Mouse (Mus musculus): ENCODE data around the gene Dlx5.

Dlx5 gene

DNA sequence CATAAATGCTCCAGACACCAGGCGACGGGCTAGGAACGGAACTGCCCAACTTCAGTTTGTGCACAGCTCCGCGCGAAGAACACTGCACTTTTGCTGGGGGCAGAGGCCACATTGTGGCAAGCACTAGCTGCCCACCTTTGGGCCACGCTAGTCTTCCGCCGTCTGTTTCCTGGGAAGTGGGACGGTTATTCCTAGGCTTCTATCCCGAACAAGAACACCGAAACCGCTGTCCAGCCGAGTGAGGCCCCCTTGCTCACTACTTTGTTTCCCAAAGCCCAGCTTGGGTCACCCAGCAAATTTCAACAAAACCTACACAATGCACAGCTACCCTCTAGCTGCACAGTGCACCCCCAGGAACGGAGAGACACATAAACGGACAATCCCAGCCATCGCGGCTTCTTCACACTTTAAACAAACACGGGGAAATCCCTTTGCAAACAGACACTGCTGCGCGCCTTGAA, 21.9 kb downstream of the Dlx5 start:
- DNase-seq (ENCODE audit: low spot score): no peak

DNA sequence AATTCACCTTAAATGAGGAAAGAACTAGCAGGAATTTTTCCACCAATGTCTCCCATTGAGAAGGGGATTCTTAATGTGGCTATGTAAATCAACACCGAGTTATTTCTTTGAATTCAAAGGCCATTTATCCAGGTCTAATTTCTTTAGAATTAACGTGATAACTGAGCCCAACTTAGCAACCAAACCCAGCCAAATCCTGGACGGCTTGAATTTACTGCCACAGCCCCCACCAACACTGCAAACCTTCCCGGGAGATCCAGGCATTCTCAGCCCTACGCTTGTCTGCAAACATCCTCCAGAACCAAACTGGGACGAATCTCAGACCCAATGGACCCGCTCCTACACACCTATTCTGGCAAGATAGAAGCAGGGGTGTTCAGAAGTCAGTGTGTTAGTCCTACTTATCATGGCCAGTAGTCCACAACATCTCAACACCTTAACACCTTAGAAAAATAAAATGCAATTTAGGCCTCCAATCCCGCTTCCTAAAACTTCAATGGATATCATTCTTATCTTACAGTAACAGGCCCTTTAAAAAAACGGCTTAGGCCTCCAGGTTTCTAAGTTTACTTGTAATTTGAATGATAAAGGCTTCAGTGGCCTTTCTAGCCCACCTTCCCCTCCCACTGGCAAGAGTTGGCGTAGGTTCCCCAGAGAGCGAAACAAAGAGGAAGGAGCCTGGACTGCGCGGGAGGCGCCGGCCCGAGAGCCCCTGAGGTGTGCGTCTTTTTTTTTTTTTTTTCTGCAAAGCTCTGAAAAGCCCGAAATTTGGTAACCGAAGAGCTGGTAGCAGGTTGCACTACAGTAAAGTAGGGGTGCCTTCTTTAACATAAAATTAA, 22.6 kb downstream of the Dlx5 start:
- DNase-seq (ENCODE audit: low spot score): no peak

DNA sequence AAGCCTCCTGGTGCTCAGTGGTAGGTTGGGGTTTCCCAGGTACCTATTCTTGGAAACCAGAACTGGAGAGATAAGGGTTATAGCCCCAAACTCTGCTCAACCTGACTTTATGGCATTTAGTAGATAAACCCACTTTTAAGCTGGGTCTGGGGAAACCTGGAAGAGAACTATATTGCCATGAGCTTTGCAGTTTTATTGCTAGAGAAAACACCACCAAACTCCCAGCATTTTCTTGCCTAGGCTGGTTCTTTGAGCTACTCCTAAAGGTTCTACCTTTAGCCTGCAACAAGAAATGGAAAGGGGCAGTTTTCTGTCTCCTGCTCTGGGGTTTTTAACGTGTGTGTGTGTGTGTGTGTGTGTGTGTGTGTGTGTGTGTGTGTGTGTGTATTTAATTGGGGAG, 23.3 kb downstream of the Dlx5 start:
- DNase-seq (ENCODE audit: low spot score): no peak

DNA sequence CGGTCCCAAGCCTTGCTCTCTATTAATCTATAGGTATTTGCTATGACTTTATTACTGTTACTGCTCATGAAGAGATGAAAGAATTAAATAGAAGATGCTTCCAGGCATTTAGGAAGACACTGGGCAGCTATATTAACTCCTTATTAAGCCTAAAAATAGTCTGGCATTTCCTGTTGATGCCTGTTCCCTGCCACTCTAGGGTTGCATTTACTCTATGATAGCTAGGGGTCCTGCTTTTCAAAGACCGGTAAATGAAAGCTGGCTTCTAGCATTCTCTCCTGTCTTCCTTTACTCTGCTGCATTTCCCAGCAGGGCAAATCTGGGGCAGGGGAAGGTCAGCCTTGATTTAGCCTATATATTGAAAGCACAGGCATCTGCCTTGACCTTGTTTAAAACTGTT, 24.1 kb downstream of the Dlx5 start:
- DNase-seq (ENCODE audit: low spot score): no peak

DNA sequence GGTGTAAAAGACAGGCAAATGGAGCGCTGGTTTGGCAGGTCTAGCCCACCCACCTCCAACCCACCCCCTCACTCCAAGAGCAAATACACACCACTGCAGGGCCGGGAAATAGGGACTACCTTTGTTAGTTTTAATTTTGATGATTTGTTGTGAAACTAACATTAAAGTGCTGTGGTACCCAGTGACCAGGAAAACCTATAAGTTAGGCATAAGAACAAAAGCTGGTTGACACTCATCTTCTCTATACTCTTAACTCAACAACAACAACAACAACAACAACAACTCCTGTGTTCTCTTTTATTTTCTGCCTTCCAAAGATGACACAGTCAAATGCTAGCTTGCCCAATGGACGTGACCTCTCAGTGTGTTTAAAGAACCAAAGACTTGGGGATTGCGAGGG, 25.0 kb downstream of the Dlx5 start:
- DNase-seq (ENCODE audit: low spot score): no peak

DNA sequence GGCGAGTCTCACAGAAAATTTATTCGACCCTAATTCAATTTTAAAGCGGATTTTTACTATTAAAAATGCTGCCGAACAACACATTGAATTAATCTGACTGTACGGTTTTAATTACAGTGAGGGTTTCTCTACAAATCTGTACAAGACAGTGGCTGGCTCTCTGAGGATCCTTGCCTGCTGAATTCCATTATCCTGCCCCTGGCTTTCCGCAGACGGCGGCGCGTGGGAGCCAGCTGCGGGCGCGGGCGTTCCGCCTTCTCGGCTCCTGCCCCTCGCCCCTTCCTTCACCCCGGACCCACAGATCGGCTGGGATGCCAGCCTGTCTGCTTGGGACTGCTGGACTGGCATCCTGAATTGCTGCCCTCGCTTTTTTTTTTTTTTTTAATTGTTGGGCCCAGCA, 25.6 kb downstream of the Dlx5 start:
- no peak for DNase-seq (ENCODE audit: low spot score)

DNA sequence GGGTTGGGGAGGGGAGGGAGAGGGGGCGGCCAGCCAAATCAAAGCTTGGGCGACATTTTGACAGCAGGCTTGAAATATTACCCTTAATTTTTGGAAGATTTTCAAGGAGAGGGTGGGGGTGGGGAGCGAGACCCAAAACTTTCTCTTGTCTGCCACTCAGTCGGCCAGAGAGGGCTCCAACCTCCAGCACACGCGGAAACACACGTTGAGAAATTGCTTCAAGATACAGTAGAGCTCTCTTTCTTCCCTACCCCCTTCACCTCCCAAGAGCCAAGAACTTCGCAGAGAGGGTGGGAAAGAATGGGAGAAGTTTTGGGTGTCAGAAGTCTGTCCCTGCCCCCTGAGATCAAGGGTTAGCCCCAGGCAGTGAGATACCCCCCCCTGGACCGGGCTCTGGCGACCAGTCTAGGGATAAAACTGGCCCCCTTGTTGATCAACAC, 26.1 kb downstream of the Dlx5 start:
- no peak for DNase-seq (ENCODE audit: low spot score)

DNA sequence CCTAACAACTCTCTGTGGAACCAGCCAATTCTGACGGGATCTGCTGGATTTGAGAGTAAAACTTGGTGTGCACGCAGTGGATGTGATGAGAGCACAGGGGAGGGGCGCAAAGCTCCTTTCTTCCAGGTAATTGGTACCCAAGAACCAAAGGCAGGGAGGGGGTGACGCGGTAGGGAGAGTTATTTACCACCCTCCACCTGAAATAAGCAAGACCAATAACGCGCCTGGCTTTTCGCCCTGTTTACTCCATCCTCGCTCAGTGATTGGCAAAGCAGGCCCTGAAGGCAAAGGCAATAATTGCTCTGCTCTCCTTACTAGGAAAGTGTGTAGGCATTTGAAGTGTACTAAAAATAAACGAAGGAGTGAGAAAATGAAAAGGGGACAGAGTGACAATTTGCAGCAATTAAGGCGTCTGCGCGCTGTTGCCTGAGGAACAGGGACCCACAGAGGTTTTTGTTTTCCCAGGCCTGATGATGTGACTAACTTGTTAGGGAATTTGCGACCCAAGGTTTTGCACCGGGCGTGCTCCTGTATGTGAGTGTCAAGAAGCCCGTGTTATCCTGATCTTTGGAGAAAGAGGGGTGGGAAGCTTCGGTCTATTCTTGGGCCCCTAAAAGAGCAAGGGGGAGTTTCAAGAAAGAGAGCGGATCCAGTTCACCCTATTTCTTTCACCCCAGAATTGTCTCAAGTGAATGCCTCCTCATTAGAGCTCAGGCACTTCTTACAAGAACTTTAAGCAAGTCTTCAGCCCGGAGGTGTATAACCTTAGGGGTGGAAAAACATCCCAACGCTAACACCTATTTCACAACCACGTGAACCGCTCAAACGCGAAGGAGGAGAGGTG, 26.8 kb downstream of the Dlx5 start:
- no peak for DNase-seq (ENCODE audit: low spot score)

DNA sequence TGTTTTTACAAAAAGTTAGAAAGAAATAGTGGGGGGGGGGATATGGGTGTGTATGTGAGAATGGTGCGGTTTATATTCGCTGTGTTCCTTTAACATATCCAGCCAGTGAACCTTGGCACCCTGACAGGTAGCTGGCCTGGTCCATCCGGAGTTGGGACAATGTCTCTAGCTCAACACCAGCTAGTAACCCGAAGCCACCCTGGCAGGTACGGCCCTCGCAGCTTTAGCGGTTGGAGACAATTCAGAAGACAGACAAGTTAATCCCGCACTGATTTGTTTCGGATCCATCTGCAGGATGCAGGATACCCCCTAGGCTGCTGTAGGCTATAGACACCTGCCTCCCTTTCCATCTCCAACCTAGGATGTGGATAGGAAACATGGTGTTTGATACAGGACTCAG, 27.7 kb downstream of the Dlx5 start:
- DNase-seq (ENCODE audit: low spot score): no peak

DNA sequence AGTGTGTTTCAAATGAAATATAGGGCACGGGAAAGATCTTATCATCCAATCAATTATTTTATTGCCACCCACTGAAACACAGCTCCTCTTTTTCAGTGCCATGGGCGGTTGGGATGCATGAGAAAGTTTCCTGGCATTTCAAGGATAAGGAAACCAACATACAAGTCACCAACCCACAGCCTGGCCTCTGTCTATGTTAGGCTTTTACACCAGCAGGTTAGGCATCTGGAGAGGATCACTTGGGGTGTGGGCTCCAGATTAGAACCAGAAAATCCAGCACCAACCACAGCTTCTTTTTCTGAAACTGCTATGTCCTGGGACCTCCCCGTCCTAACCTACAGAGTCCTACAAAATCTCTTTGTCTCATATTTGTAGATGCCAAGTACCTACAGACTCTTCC, 28.9 kb downstream of the Dlx5 start:
- DNase-seq (ENCODE audit: low spot score): no peak

DNA sequence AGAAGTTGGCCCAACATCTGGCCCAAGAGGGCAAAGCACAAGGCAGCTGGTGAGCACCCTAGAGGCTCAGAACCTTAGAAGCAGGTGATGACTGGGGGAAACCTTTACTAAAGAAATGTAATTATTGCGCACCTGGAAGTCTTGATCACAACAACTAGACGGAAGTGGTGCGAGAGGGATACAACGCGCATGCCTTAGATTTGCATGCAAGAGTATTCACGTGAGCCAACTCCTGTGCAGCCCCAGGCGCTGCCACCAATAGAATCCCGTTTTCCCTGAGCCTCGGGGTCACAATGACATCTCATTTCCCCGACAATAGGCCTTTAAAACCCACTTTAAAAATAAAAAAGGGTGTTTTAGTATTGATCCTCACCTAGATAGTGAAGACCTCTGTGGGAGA, 30.7 kb downstream of the Dlx5 start:
- DNase-seq (ENCODE audit: low spot score): no peak

DNA sequence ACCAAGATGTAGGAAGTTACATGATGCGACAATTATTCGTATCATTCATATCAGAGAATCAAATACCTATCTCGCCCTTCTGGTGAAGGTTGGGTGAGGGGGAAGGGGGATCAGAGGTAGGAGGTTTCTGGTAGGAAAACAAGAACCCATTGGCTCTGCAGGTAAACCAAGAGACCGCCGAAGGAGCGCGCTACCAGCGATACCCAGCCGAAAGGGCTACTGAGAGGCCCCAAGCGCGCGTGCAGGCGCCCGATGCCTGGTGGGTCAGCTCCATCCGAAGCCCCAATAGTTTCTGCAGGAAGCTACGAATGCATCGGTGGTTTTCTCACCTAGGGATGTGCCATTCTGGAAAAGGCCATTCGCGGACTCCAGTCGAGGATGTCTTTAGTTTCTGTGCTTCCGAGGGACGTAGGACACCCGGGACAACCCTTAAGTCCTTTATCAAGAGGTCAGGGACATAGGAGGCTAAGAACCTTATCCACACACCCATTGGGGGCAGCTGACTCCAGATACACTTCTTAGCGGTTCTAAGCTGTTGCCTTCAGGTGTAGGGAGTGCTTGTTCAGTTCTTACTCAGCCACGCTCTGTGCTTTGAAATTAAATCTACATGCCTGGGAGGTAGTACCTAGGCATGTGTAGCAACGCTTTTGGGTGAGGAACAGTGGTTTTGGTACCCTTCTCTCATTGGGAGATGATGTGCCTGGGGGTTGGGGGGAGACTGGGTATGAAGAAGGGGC, 31.4 kb downstream of the Dlx5 start:
- DNase-seq (ENCODE audit: low spot score): no peak

DNA sequence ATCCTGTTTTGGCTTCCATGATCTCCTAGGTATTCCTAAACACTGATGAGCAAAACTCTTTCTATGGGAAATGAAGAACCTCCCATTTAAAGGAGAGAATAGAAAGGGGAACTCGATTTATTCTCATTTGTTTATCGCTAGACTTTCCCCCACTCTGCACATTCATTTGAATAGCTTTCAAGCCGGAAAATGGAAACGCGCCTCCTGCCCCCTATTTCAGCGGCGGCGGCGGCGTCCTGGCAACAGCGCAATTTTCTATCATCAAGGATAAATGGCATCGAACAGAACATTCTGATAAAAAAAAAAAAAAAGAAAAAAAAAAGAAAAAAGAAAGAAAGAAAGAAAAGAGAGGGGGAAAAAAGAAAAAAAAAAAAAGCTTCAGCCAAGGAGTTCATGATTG, 32.1 kb downstream of the Dlx5 start:
- no peak for DNase-seq (ENCODE audit: low spot score)

DNA sequence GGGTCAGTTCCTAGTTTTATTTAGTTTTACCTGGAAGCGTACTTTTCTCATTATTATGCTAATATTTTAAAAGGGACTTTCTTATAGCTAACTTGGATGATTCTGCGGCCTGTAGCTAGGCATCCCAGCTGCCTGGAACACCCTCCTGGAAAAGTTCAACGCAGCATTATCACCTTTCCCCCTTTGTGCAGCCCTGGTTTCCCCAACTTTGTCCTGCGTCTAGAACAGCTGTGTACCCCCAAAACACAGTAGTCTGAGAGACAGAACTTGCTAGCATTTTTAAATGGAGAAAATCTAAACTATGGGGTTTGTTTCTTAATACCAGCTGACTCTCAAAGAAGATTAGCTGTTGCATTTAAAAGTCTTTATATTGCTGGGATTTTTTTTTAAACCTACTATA, 33.3 kb downstream of the Dlx5 start:
- no peak for DNase-seq (ENCODE audit: low spot score)

DNA sequence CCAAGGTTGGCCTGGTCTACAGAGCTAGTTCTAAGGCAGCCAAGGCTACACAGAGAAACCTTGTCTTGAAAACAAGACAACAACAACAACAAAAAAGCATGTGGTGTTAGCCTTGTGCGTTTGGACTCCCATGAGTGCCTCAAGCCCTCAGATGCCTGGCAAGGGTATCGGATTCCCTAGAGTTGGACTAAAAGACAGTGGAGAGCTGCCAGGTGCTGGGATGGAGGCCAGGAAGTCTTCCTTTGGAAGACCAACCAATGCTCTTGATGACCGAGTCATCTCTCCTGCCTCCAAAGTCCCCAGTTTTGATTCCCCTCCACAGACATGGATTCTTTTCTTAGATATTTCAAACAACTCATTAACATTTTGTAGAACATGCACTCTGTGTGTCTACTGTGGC, 48.6 kb downstream of the Dlx5 start:
- DNase-seq (ENCODE audit: low spot score): no peak

DNA sequence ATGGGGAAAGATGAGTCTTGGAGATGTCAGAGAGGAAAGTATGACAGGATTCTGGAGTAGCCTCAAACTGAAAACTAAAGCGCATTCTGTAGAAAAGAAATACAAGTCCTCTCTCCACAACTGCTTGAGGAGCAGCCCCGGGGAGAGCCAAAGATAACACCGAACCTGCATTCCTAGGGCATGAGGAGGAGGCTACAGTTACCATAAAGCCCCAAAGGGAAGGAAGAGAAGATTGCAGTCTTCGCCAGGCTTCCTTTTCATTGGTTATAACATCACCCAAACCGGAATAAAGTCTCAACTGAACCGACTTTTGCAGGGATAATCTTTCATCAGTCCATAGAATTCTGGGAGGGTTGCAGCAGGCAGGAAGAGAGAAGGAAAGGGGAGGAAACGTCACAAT, 51.4 kb downstream of the Dlx5 start:
- DNase-seq (ENCODE audit: low spot score): no peak

Measured in ovary, postnatal 36 days (tissue).